Mouse (Mus musculus) ovary, adult 18-20 months (tissue): ENCODE data around the gene Ppfia3.

Source experiments
- DNase-seq: peaks from one replicate; pipeline ENCODE4 v3.0.0; 2022; ENCODE audit warnings: low spot score, mixed read lengths

Gene Ppfia3

GRCm38 (mm10) chr7:45312686-45313453 is 53.9 kb downstream of the Ppfia3 start:
- DNase-seq: no peak

GRCm38 (mm10) chr7:45312023-45312422 is 54.8 kb downstream of the Ppfia3 start:
- peak; percentile 62 for DNase-seq

GRCm38 (mm10) chr7:45309455-45309854 is 57.4 kb downstream of the Ppfia3 start:
- DNase-seq: no peak

- no peak for DNase-seq
Observed at GRCm38 (mm10) chr7:45308551-45309240, 58.1 kb downstream of the Ppfia3 start.

GRCm38 (mm10) chr7:45305275-45305674 is 61.5 kb downstream of the Ppfia3 start:
- DNase-seq: no peak

GRCm38 (mm10) chr7:45304869-45305268 is 62.0 kb downstream of the Ppfia3 start:
- no peak for DNase-seq

- no peak for DNase-seq
Observed at GRCm38 (mm10) chr7:45302626-45303025, 64.2 kb downstream of the Ppfia3 start.

GRCm38 (mm10) chr7:45300270-45300669 is 66.5 kb downstream of the Ppfia3 start:
- DNase-seq: no peak

- DNase-seq: no peak
Observed at GRCm38 (mm10) chr7:45299752-45300151, 67.1 kb downstream of the Ppfia3 start.

- DNase-seq: no peak
Observed at GRCm38 (mm10) chr7:45297563-45297962, 69.3 kb downstream of the Ppfia3 start.

GRCm38 (mm10) chr7:45296626-45297025 is 70.2 kb downstream of the Ppfia3 start:
- no peak for DNase-seq
